Mouse (Mus musculus) stomach, postnatal 0 days (tissue): ENCODE data around the gene Fbxl2.

Source experiments
- CTCF ChIP-seq: IDR thresholded peaks from 2 replicates; pipeline ENCODE4 v1.5.1; 2016; ENCODE audit warnings: antibody characterized with exemption, low read depth, mild to moderate bottlenecking, moderate library complexity
- EP300 ChIP-seq: optimal IDR thresholded peaks from 2 replicates; pipeline ENCODE3; 2016; ENCODE audit warnings: antibody characterized with exemption

- no peak for TF ChIP-seq CTCF
- TF ChIP-seq EP300 = no peak
Measured at GRCm38 (mm10) chr9:114007850-114008350, 38.1 kb downstream of the Fbxl2 start.
